Mouse (Mus musculus) heart, postnatal 0 days (tissue): ENCODE measurements at regions not wholly inside any gene's neighbourhood (a gene's known extent, or its start where the extent isn't known, plus 50 kb on each side); places are given as distances from the start of the nearest gene placed in this dataset.

Source experiments
- CTCF ChIP-seq: IDR thresholded peaks from 2 replicates; pipeline ENCODE4 v1.5.1; 2016; ENCODE audit warnings: antibody characterized with exemption, control low read depth, low read depth
- EP300 ChIP-seq: IDR thresholded peaks from 2 replicates; pipeline ENCODE4 v1.6.1; 2016; ENCODE audit warnings: antibody characterized with exemption, low read depth

DNA sequence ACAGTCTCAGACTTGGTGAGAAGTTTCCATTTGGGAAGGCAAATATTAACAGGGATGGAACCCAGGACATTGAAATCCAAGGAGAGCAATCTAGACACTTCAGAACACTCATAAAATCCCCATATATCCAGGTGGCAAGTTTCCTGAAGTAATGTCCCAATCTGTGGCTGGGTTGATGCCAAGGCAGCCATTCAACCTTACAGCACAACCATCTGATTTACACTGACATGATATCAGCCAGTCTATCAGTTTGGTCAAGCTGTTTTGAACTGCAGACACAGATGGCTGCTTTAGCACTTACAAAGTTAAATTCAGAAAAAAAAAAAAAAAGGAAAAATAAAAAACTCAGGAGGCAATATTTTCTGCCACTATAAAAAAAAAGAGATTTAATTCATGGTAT, 381.2 kb upstream of the Htr2a start:
- TF ChIP-seq CTCF (no peak), EP300 (no peak)
